Mouse (Mus musculus) erythroblast, embryonic 14.5 days (primary cell): ENCODE results near the gene Nsmce1.

ENCODE experiments used
- GATA1 ChIP-seq: IDR thresholded peaks from 2 replicates; pipeline ENCODE4 v1.6.1; 2012; ENCODE audit warnings: low read length, inconsistent platforms, mixed read lengths
- TAL1 ChIP-seq: IDR thresholded peaks from 3 replicates; pipeline ENCODE4 v1.6.1; 2012; ENCODE audit warnings: low read length, inconsistent platforms, mixed read lengths

GRCm38 (mm10) chr7:125499927-125500868 is 8.8 kb upstream of the Nsmce1 start:
- TF ChIP-seq TAL1 (no peak), GATA1 (no peak)
